Mouse (Mus musculus): ENCODE results near the gene Tarbp2. TPM values are rescaled to one million over a fixed set of nuclear protein-coding genes. Genes with fewer than 3 reads are reported as not detected.

Gene Tarbp2
- 52.2 and 62.0 TPM in 2 replicates for polyA plus RNA-seq (2012; rRNA removed)

DNA sequence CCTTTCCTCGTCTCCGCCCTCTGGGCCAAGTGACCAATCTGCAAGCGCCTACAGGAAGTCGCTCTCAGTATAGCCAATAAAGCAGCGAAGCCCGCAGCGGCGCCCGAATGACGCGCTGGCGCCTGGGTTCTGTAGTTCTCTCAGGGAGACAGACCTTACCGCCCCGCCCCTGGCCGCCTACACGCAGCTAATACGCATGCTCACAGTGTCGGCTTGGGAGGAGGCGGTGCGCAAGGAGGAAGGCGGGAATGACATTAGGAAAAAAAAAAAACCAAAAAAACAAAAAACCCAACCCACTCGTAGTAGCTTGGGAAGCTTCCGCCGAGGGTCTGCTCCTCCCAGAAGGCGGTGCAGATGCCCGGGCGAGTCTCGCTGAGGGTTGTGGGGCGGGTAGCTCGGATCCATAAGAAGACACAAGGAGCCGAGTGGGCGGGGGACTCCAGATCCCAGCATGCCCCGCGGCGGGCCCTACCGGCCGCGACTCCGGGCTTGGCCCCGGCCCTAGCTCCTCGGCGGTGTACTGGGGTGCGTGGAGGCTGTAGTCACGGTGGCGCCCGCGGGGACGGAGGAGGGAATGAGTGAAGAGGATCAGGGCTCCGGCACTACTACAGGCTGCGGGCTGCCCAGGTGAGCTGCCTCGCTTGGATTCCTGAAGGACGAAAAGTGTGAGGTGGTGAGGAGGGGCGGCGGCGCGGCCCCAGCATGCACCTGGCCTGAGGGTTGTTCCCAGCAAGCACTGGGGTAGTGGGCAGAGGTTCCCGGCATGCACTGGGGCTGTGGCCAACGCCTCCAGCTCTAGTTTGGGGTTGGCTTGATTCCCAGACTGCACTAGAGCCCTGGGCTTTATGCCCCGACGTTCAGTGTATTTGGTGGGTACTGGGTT, at the start of gene Tarbp2:
Tarbp2 (plus strand) TSS at position 217 of the 883 bp plus-strand sequence.

DNA sequence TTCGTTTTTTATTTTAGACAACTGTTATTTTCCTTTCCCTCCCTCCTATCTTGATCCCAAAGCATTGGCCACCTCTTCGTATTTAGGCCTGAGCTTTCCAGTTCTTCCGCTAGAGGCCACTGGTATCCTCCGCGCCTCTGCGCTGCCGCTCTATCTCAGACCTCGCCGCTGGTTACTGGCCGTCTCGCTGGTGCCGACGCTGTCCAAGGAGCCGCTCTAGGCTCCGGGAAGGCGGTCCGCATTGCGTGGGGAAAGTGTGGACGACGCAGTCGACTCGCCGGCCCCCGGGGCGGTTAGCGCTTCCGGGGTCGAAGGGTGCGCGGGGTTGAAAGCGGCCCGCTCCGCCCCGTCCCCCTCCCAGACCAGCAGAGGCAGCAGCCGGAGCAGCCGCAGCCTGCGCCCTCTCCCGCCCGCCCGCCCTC, 47.8 kb upstream of the Tarbp2 start, which contains the start of gene Pcbp2:
Pcbp2 (plus strand) TSS at position 357 of the 422 bp plus-strand sequence.

DNA sequence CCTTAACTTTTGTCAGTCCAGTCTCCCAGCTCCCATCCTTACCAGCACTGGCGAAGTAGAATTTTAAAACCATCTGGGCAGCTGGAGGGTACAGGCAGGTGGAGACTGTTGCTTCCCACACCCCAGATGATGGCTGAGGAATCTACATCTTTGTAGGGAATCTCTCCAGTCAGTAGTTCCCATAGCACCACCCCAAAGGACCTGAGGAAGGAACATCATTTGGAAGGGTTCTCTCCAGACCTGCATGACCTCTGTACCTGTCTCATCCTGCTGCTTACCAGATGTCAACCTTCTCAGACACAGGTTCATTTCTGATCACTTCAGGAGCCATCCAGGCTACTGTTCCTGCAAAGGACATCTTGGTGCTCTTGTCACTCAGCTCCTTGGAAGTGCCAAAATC, 14.5 kb upstream of the Tarbp2 start, which contains the start of gene Gm10337:
Gm10337 (plus strand) TSS at position 276 of the 400 bp plus-strand sequence.

DNA sequence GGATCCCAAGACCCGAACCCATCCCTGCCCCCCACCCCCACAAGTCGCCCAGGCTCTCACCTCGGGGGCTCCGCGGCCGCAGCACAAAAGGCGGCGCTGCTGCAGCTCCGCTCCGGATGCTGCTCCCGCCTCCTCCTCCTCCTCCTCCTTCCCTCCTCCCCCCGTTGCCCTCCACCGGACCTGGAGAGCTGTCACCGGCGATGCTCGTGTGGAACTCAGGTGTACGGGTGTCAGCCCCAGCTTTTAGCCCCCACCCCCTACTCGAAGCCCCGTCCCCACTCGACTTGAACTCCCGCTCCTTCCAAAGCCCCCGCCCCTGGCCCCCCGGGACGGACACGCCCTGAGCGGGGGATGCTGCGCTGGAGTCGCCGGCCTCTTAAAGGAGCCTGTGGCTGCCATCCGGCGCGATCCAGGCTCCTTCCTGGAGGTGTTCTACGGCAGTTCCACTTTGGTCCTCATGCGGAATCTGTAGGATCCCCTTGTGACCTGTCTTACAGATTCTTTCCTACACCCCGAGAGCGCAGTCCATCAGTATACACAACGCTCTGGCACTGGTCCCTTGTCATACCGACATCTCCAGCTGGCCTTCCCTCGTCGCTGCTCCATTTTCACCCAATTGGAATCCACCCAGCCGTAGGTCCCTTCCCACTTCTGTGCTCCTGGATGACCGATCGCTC, 1.1 kb upstream of the Tarbp2 start, which contains the start of gene Map3k12:
Map3k12 (minus strand) TSS at position 337 of the 677 bp plus-strand sequence.

DNA sequence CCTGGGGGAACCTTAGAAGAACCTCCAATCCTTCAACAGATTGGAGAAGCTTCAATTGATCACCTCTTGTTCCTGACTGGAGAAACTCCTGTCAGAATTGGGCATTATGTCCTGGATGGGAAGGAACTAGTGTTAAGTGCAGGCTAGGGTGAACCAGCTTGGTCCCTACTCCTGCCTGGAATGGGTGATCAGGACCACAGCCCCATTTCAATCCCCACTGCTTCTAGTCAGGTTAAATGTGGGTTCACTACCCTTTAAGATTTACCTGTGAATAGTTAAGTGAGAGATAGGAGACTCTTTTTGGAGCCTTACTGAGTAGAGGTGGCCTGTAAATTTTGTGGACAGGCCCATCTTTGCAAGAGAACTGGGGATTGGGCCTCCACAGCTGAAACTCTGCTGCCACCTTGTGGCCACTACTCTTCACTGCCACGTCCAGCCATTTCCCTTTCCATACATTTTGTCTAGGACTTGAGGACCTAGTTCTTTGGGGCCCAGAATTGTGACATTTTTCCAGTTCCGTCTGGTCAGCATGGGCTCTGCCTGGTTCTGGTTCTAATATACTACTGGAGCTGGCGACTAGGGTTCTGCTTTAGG, 7.0 kb downstream of the Tarbp2 start, which contains the start of gene Npff:
Npff (minus strand) TSS at position 51 of the 594 bp plus-strand sequence.

Other genes with a start within 250 kb of the Tarbp2 start
- gene Gm9918, start 247.6 kb upstream of the Tarbp2 start, polyA plus RNA-seq (2012; rRNA removed), result 0.06 TPM in 2 replicates
- 57.4 and 84.1 TPM in 2 replicates for gene Mfsd5, start 238.7 kb upstream of the Tarbp2 start, polyA plus RNA-seq (2012; rRNA removed)
- 2.2 and 4.3 TPM in 2 replicates for gene Espl1, start 221.9 kb upstream of the Tarbp2 start, polyA plus RNA-seq (2012; rRNA removed)
- 10.2 and 10.5 TPM in 2 replicates for gene Pfdn5, start 192.1 kb upstream of the Tarbp2 start, polyA plus RNA-seq (2012; rRNA removed)
- 24.7 and 27.7 TPM in 2 replicates for gene Myg1, start 186.5 kb upstream of the Tarbp2 start, polyA plus RNA-seq (2012; rRNA removed)
- 22.6 and 24.0 TPM in 2 replicates for gene Aaas, start 167.4 kb upstream of the Tarbp2 start, polyA plus RNA-seq (2012; rRNA removed)
- 0.05 and 0.10 TPM in 2 replicates for gene Sp7, start 151.0 kb upstream of the Tarbp2 start, polyA plus RNA-seq (2012; rRNA removed)
- gene Sp1, start 112.0 kb upstream of the Tarbp2 start, polyA plus RNA-seq (2012; rRNA removed), result 2.7 and 7.2 TPM in 2 replicates
- 2.6 and 6.6 TPM in 2 replicates for gene Amhr2, start 72.8 kb upstream of the Tarbp2 start, polyA plus RNA-seq (2012; rRNA removed)
- gene Prr13, start 59.2 kb upstream of the Tarbp2 start, polyA plus RNA-seq (2012; rRNA removed), result 485 and 586 TPM in 2 replicates
- 195 and 199 TPM in 2 replicates for gene Pcbp2, start 47.7 kb upstream of the Tarbp2 start, polyA plus RNA-seq (2012; rRNA removed)
- not detected in 2 replicates for gene Gm10337, start 14.5 kb upstream of the Tarbp2 start, polyA plus RNA-seq (2012; rRNA removed)
- gene Map3k12, start 1.1 kb upstream of the Tarbp2 start, polyA plus RNA-seq (2012; rRNA removed), result 1.8 and 2.4 TPM in 2 replicates
- gene Npff, start 6.8 kb downstream of the Tarbp2 start, polyA plus RNA-seq (2012; rRNA removed), result 2.6 and 5.3 TPM in 2 replicates
- not detected in 2 replicates for gene Gm28047, start 106.9 kb downstream of the Tarbp2 start, polyA plus RNA-seq (2012; rRNA removed)
- 15.2 and 41.1 TPM in 2 replicates for gene Atf7, start 107.3 kb downstream of the Tarbp2 start, polyA plus RNA-seq (2012; rRNA removed)
- 463 and 574 TPM in 2 replicates for gene Atp5g2, start 154.2 kb downstream of the Tarbp2 start, polyA plus RNA-seq (2012; rRNA removed)
- gene Calcoco1, start 204.0 kb downstream of the Tarbp2 start, polyA plus RNA-seq (2012; rRNA removed), result 13.2 and 17.4 TPM in 2 replicates

Measured in stomach, adult 2 months (tissue).